Mouse (Mus musculus): ENCODE results near the gene Tulp2. TPM values are rescaled to one million over a fixed set of nuclear protein-coding genes. Genes with fewer than 3 reads are reported as not detected.

Tulp2 gene
- polyA plus RNA-seq, 1 experiment: not detected

Other genes starting within 250 kb of the Tulp2 start
- gene Cd37, start 242.8 kb upstream of the Tulp2 start, polyA plus RNA-seq (2012; ENCODE audit: insufficient read depth, insufficient read length, missing spikeins): 4.1 and 4.5 TPM in 2 replicates
- not detected in 2 replicates for gene Slc6a16, start 240.8 kb upstream of the Tulp2 start, polyA plus RNA-seq (2012; ENCODE audit: insufficient read depth, insufficient read length, missing spikeins)
- gene Slc6a21, start 204.4 kb upstream of the Tulp2 start, polyA plus RNA-seq (2012; ENCODE audit: insufficient read depth, insufficient read length, missing spikeins): not detected in 2 replicates
- gene Trpm4, start 148.1 kb upstream of the Tulp2 start, polyA plus RNA-seq (2012; ENCODE audit: insufficient read depth, insufficient read length, missing spikeins): 4.0 and 5.0 TPM in 2 replicates
- 8.1 and 16.2 TPM in 2 replicates for gene Hrc, start 146.6 kb upstream of the Tulp2 start, polyA plus RNA-seq (2012; ENCODE audit: insufficient read depth, insufficient read length, missing spikeins)
- gene Ppfia3, start 114.9 kb upstream of the Tulp2 start, polyA plus RNA-seq (2012; ENCODE audit: insufficient read depth, insufficient read length, missing spikeins): not detected in 2 replicates
- gene Lin7b, start 111.3 kb upstream of the Tulp2 start, polyA plus RNA-seq (2012; ENCODE audit: insufficient read depth, insufficient read length, missing spikeins): not detected in 2 replicates
- gene Snrnp70, start 86.1 kb upstream of the Tulp2 start, polyA plus RNA-seq (2012; ENCODE audit: insufficient read depth, insufficient read length, missing spikeins): 69.0 and 82.7 TPM in 2 replicates
- gene Kcna7, start 76.2 kb upstream of the Tulp2 start, polyA plus RNA-seq (2012; ENCODE audit: insufficient read depth, insufficient read length, missing spikeins): 1.0 TPM in 1 of 2 replicates, not detected in the other
- not detected in 2 replicates for gene Ntf5, start 68.2 kb upstream of the Tulp2 start, polyA plus RNA-seq (2012; ENCODE audit: insufficient read depth, insufficient read length, missing spikeins)
- not detected in 2 replicates for gene Lhb, start 61.1 kb upstream of the Tulp2 start, polyA plus RNA-seq (2012; ENCODE audit: insufficient read depth, insufficient read length, missing spikeins)
- 90.6 and 112 TPM in 2 replicates for gene Gys1, start 47.0 kb upstream of the Tulp2 start, polyA plus RNA-seq (2012; ENCODE audit: insufficient read depth, insufficient read length, missing spikeins)
- gene Ruvbl2, start 43.8 kb upstream of the Tulp2 start, polyA plus RNA-seq (2012; ENCODE audit: insufficient read depth, insufficient read length, missing spikeins): 75.4 and 79.6 TPM in 2 replicates
- gene Ftl1, start 22.0 kb upstream of the Tulp2 start, polyA plus RNA-seq (2012; ENCODE audit: insufficient read depth, insufficient read length, missing spikeins): 1,179 and 1,214 TPM in 2 replicates
- 20.1 and 26.9 TPM in 2 replicates for gene Bax, start 15.0 kb upstream of the Tulp2 start, polyA plus RNA-seq (2012; ENCODE audit: insufficient read depth, insufficient read length, missing spikeins)
- 6.9 TPM in 1 of 2 replicates, not detected in the other for gene Gm45808, start 4.9 kb downstream of the Tulp2 start, polyA plus RNA-seq (2012; ENCODE audit: insufficient read depth, insufficient read length, missing spikeins)
- 145 and 190 TPM in 2 replicates for gene Dhdh, start 6.9 kb downstream of the Tulp2 start, polyA plus RNA-seq (2012; ENCODE audit: insufficient read depth, insufficient read length, missing spikeins)
- gene Nucb1, start 28.5 kb downstream of the Tulp2 start, polyA plus RNA-seq (2012; ENCODE audit: insufficient read depth, insufficient read length, missing spikeins): 78.6 and 108 TPM in 2 replicates
- gene Ppp1r15a, start 44.4 kb downstream of the Tulp2 start, polyA plus RNA-seq (2012; ENCODE audit: insufficient read depth, insufficient read length, missing spikeins): 12.6 and 24.6 TPM in 2 replicates
- 1.9 and 3.3 TPM in 2 replicates for gene Plekha4, start 44.5 kb downstream of the Tulp2 start, polyA plus RNA-seq (2012; ENCODE audit: insufficient read depth, insufficient read length, missing spikeins)
- not detected in 2 replicates for gene Hsd17b14, start 73.0 kb downstream of the Tulp2 start, polyA plus RNA-seq (2012; ENCODE audit: insufficient read depth, insufficient read length, missing spikeins)
- 82.0 and 135 TPM in 2 replicates for gene Bcat2, start 88.3 kb downstream of the Tulp2 start, polyA plus RNA-seq (2012; ENCODE audit: insufficient read depth, insufficient read length, missing spikeins)
- 2.0 TPM in 1 of 2 replicates, not detected in the other for gene Fgf21, start 133.6 kb downstream of the Tulp2 start, polyA plus RNA-seq (2012; ENCODE audit: insufficient read depth, insufficient read length, missing spikeins)
- not detected in 2 replicates for gene Fut1, start 135.4 kb downstream of the Tulp2 start, polyA plus RNA-seq (2012; ENCODE audit: insufficient read depth, insufficient read length, missing spikeins)
- gene Izumo1, start 139.9 kb downstream of the Tulp2 start, polyA plus RNA-seq (2012; ENCODE audit: insufficient read depth, insufficient read length, missing spikeins): 0.63 TPM in 1 of 2 replicates, not detected in the other
- gene Rasip1, start 145.6 kb downstream of the Tulp2 start, polyA plus RNA-seq (2012; ENCODE audit: insufficient read depth, insufficient read length, missing spikeins): 4.3 and 9.3 TPM in 2 replicates
- gene Mamstr, start 158.1 kb downstream of the Tulp2 start, polyA plus RNA-seq (2012; ENCODE audit: insufficient read depth, insufficient read length, missing spikeins): 1.5 TPM in 1 of 2 replicates, not detected in the other
- not detected in 2 replicates for gene Fut2, start 184.5 kb downstream of the Tulp2 start, polyA plus RNA-seq (2012; ENCODE audit: insufficient read depth, insufficient read length, missing spikeins)
- gene Ntn5, start 202.1 kb downstream of the Tulp2 start, polyA plus RNA-seq (2012; ENCODE audit: insufficient read depth, insufficient read length, missing spikeins): not detected in 2 replicates
- not detected in 2 replicates for gene Sec1, start 212.5 kb downstream of the Tulp2 start, polyA plus RNA-seq (2012; ENCODE audit: insufficient read depth, insufficient read length, missing spikeins)
- gene Car11, start 218.0 kb downstream of the Tulp2 start, polyA plus RNA-seq (2012; ENCODE audit: insufficient read depth, insufficient read length, missing spikeins): 12.1 and 17.1 TPM in 2 replicates
- 23.3 and 31.5 TPM in 2 replicates for gene Dbp, start 223.2 kb downstream of the Tulp2 start, polyA plus RNA-seq (2012; ENCODE audit: insufficient read depth, insufficient read length, missing spikeins)
- gene Rpl18, start 233.6 kb downstream of the Tulp2 start, polyA plus RNA-seq (2012; ENCODE audit: insufficient read depth, insufficient read length, missing spikeins): 445 and 504 TPM in 2 replicates
- gene Sphk2, start 236.1 kb downstream of the Tulp2 start, polyA plus RNA-seq (2012; ENCODE audit: insufficient read depth, insufficient read length, missing spikeins): 9.2 and 9.9 TPM in 2 replicates
- gene Fam83e, start 239.3 kb downstream of the Tulp2 start, polyA plus RNA-seq (2012; ENCODE audit: insufficient read depth, insufficient read length, missing spikeins): not detected in 2 replicates
- not detected in 2 replicates for gene Spaca4, start 243.9 kb downstream of the Tulp2 start, polyA plus RNA-seq (2012; ENCODE audit: insufficient read depth, insufficient read length, missing spikeins)

All from brown adipose tissue, adult 24 weeks (tissue).